Mouse (Mus musculus): ENCODE data around the gene Hexa. TPM values are rescaled to one million over a fixed set of nuclear protein-coding genes. Genes with fewer than 3 reads are reported as not detected.

Hexa gene
- polyA plus RNA-seq, 1 experiment from 2014 or later, result 108 TPM

DNA sequence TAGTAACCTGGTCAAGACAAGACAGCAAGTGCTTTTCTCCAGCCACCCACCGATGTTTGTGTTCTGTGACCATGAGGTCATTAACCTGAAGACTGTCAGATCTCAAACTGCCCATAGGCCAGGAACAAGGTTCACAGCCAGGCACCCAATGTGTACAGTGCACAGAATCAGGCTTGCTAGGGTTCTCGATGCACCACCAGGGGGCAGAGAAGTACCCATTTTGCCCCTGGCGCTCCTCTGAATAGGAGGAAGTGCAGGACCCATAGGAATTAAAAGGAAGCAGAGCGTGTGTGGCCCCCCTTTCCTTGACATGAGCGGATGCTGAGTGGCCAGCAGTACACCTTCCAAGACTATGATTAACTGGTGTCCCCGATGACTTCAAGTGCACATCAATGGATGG, 27.8 kb downstream of the Hexa start:
- Histone ChIP-seq H3K9me3 (no peaks in the 10 kb centered on the region), H3K4me2 (replicated peaks) (no peak overlapping the region), H3K27ac (no peak overlapping the region), H3K9ac (no peak overlapping the region), H3K27me3 (replicated peaks) (no peaks in the 10 kb centered on the region), H3K36me3 (peaks cover 5% of the 10 kb centered on the region), H3K4me3 (replicated peaks) (no peak overlapping the region), H3K4me1 (replicated peaks) (no peaks in the 10 kb centered on the region)
- peak; percentile 74 for ATAC-seq
- WGBS, result 26% methylated on average over 6 of the region's 6 CpGs

GRCm38 (mm10) chr9:59571852-59572251, 32.5 kb downstream of the Hexa start:
- no peak overlapping the region for H3K4me3 ChIP-seq (replicated peaks)
- no peaks in the 10 kb centered on the region; the same call in 1 of the 2 replicates for H3K27me3 ChIP-seq (replicated peaks)
- WGBS, result 86% methylated on average over 2 of the region's 2 CpGs
- H3K27ac ChIP-seq, result no peak overlapping the region
- H3K4me1 ChIP-seq (replicated peaks), result no peaks in the 10 kb centered on the region
- no peaks in the 10 kb centered on the region for H3K9me3 ChIP-seq
- no peak overlapping the region for H3K9ac ChIP-seq
- ATAC-seq, result no peak
- H3K36me3 ChIP-seq, result no peaks in the 10 kb centered on the region
- H3K4me2 ChIP-seq (replicated peaks), result no peak overlapping the region

GRCm38 (mm10) chr9:59577401-59577800, 38.1 kb downstream of the Hexa start:
- peaks cover 13% of the 10 kb centered on the region for H3K4me1 ChIP-seq (replicated peaks)
- H3K9ac ChIP-seq, result no peak overlapping the region
- no peaks in the 10 kb centered on the region for H3K36me3 ChIP-seq
- 12% methylated on average over 13 of the region's 13 CpGs for WGBS
- H3K27me3 ChIP-seq (replicated peaks), result peaks cover 4% of the 10 kb centered on the region; the same call in 1 of the 2 replicates
- peak overlapping the region; percentile 75 for H3K4me2 ChIP-seq (replicated peaks)
- H3K9me3 ChIP-seq, result no peaks in the 10 kb centered on the region
- H3K27ac ChIP-seq, result no peak overlapping the region
- no peak for ATAC-seq
- H3K4me3 ChIP-seq (replicated peaks), result peak overlapping the region; percentile 44

- Histone ChIP-seq H3K27ac (no peak within 1 kb of the TSS), H3K9me3 (no peaks in the 10 kb centered on the region), H3K9ac (no peak within 1 kb of the TSS), H3K4me2 (replicated peaks) (peak within 1 kb of the TSS; percentile 75), H3K36me3 (no peaks in the 10 kb centered on the region), H3K27me3 (replicated peaks) (peaks cover 4% of the 10 kb centered on the region; the same call in 1 of the 2 replicates), H3K4me3 (replicated peaks) (peak within 1 kb of the TSS; percentile 44), H3K4me1 (replicated peaks) (peaks cover 13% of the 10 kb centered on the region)
- peak; percentile 100 for ATAC-seq
- WGBS, result under 1% methylated on average over 59 of the region's 61 CpGs
Observed at GRCm38 (mm10) chr9:59577844-59578504, 38.6 kb downstream of the Hexa start, which contains the start of gene Celf6. Celf6 (plus strand) TSS chr9:59577917.

DNA sequence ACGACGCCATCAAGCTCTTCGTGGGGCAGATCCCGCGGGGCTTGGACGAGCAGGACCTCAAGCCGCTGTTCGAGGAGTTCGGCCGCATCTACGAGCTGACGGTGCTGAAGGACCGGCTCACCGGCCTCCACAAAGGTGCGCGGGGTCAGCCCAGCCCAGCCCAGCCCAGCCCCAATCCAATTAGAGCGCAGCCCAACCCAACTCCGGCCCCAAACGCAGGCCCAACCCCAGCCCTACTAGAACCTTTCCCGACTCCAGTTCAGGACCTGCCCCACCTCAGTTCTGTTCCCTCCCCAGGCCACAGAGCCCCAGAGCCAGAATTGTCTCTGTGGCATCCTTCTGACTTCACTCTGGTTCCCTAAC, 39.1 kb downstream of the Hexa start:
- Histone ChIP-seq H3K9ac (no peak overlapping the region), H3K27me3 (replicated peaks) (peaks cover 4% of the 10 kb centered on the region; the same call in 1 of the 2 replicates), H3K36me3 (no peaks in the 10 kb centered on the region), H3K4me3 (replicated peaks) (peak overlapping the region; percentile 44), H3K9me3 (no peaks in the 10 kb centered on the region), H3K4me2 (replicated peaks) (peak overlapping the region; percentile 75), H3K27ac (no peak overlapping the region), H3K4me1 (replicated peaks) (peaks cover 13% of the 10 kb centered on the region)
- peak; percentile 30; the same call in 1 of the 2 replicates for ATAC-seq
- WGBS, result 0% methylated on average over 20 of the region's 20 CpGs

DNA sequence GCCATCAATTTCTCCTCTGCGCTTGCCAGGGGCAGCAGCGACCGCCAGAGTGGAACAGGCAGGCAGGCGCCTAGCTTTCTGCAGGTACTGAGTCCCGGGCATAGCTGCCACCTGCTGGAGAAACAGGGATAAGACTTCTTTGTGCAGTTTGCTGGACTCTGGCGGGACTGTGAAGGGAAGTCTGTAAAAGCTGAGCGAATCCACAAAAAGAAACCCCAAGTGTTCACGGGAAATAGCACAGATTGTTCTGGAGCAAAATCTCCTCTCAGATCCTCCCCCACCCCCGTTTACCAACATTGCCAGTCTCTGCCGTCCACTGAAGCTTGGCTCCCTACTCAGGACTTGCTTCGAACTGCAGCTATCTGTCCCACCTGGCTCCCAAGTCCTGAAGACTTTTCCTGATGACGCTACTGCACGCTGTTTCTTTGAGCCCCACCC, 45.5 kb downstream of the Hexa start:
- Histone ChIP-seq H3K36me3 (no peaks in the 10 kb centered on the region), H3K27ac (no peak overlapping the region), H3K27me3 (replicated peaks) (peaks cover 8% of the 10 kb centered on the region; the same call in 1 of the 2 replicates), H3K4me2 (replicated peaks) (peak overlapping the region; percentile 68), H3K4me3 (replicated peaks) (peak overlapping the region; percentile 27), H3K9ac (peak overlapping the region; percentile 24; the same call in 1 of the 2 replicates), H3K9me3 (no peaks in the 10 kb centered on the region), H3K4me1 (replicated peaks) (no peaks in the 10 kb centered on the region)
- peak; percentile 86 for ATAC-seq
- WGBS, result 3% methylated on average over 13 of the region's 13 CpGs

DNA sequence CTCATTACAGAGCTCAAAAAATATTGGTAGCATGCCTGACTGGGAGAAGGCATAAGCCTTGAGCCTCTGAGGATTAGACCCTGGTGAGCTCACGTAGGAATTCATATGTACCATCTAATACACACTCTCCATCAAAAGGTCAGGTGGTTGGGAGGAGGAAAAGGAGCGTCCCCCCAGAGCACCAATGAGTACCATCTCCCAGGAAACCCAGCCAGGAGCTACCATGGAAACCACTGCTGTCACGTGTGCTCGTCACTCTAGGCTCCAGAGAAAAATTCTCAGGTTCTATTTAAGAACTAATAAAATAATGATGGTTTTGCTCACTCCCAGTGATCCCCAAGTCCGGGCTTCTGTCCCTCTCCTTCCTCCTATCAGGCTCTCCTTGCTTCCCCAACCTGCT, 48.9 kb downstream of the Hexa start:
- Histone ChIP-seq H3K27me3 (replicated peaks) (peaks cover 8% of the 10 kb centered on the region; the same call in 1 of the 2 replicates), H3K4me2 (replicated peaks) (no peak overlapping the region), H3K36me3 (no peaks in the 10 kb centered on the region), H3K9me3 (no peaks in the 10 kb centered on the region), H3K27ac (no peak overlapping the region), H3K4me1 (replicated peaks) (no peaks in the 10 kb centered on the region), H3K9ac (no peak overlapping the region), H3K4me3 (replicated peaks) (no peak overlapping the region)
- ATAC-seq, result no peak
- 69% methylated on average over 5 of the region's 5 CpGs for WGBS

- H3K4me2 ChIP-seq (replicated peaks), result no peak overlapping the region
- no peaks in the 10 kb centered on the region for H3K4me1 ChIP-seq (replicated peaks)
- no peak overlapping the region for H3K27ac ChIP-seq
- no peak for ATAC-seq
- H3K27me3 ChIP-seq (replicated peaks), result peaks cover 8% of the 10 kb centered on the region; the same call in 1 of the 2 replicates
- no peak overlapping the region for H3K9ac ChIP-seq
- WGBS, result 45% methylated on average over 12 of the region's 12 CpGs
- no peaks in the 10 kb centered on the region for H3K9me3 ChIP-seq
- H3K36me3 ChIP-seq, result no peaks in the 10 kb centered on the region
- no peak overlapping the region for H3K4me3 ChIP-seq (replicated peaks)
Observed at GRCm38 (mm10) chr9:59588710-59589671, 49.7 kb downstream of the Hexa start.

- Histone ChIP-seq H3K4me3 (replicated peaks) (no peak overlapping the region), H3K4me2 (replicated peaks) (no peak overlapping the region), H3K9ac (no peak overlapping the region), H3K27ac (no peak overlapping the region), H3K4me1 (replicated peaks) (no peaks in the 10 kb centered on the region), H3K27me3 (replicated peaks) (peaks cover 8% of the 10 kb centered on the region; the same call in 1 of the 2 replicates), H3K9me3 (no peaks in the 10 kb centered on the region), H3K36me3 (no peaks in the 10 kb centered on the region)
- 77% methylated on average over 10 of the region's 10 CpGs for WGBS
- no peak for ATAC-seq
Observed at GRCm38 (mm10) chr9:59589703-59590439, 50.5 kb downstream of the Hexa start.

GRCm38 (mm10) chr9:59601661-59602060, 62.3 kb downstream of the Hexa start:
- H3K27ac ChIP-seq, result no peak overlapping the region
- no peak overlapping the region for H3K4me2 ChIP-seq (replicated peaks)
- ATAC-seq, result no peak
- no peaks in the 10 kb centered on the region for H3K9me3 ChIP-seq
- peaks cover 11% of the 10 kb centered on the region; the same call in 1 of the 2 replicates for H3K27me3 ChIP-seq (replicated peaks)
- H3K4me1 ChIP-seq (replicated peaks), result no peaks in the 10 kb centered on the region
- 66% methylated on average over 8 of the region's 8 CpGs for WGBS
- no peak overlapping the region for H3K4me3 ChIP-seq (replicated peaks)
- H3K36me3 ChIP-seq, result no peaks in the 10 kb centered on the region
- H3K9ac ChIP-seq, result no peak overlapping the region

- H3K27ac ChIP-seq, result no peak overlapping the region
- WGBS, result 60% methylated on average over 6 of the region's 6 CpGs
- no peak overlapping the region for H3K9ac ChIP-seq
- H3K4me3 ChIP-seq (replicated peaks), result no peak overlapping the region
- H3K4me2 ChIP-seq (replicated peaks), result no peak overlapping the region
- H3K9me3 ChIP-seq, result no peaks in the 10 kb centered on the region
- no peak for ATAC-seq
- no peaks in the 10 kb centered on the region for H3K36me3 ChIP-seq
- H3K4me1 ChIP-seq (replicated peaks), result no peaks in the 10 kb centered on the region
- H3K27me3 ChIP-seq (replicated peaks), result peaks cover 11% of the 10 kb centered on the region; the same call in 1 of the 2 replicates
Observed at GRCm38 (mm10) chr9:59605967-59606366, 66.6 kb downstream of the Hexa start.

GRCm38 (mm10) chr9:59610950-59611349, 71.6 kb downstream of the Hexa start:
- no peaks in the 10 kb centered on the region for H3K27me3 ChIP-seq (replicated peaks)
- no peak overlapping the region for H3K4me2 ChIP-seq (replicated peaks)
- no peak for ATAC-seq
- H3K27ac ChIP-seq, result no peak overlapping the region
- no peak overlapping the region for H3K4me3 ChIP-seq (replicated peaks)
- H3K36me3 ChIP-seq, result no peaks in the 10 kb centered on the region
- no peaks in the 10 kb centered on the region for H3K9me3 ChIP-seq
- no peaks in the 10 kb centered on the region for H3K4me1 ChIP-seq (replicated peaks)
- H3K9ac ChIP-seq, result no peak overlapping the region
- 84% methylated on average over 2 of the region's 2 CpGs for WGBS

Measured in intestine, embryonic 15.5 days (tissue).